Mouse (Mus musculus) neural tube, embryonic 15.5 days (tissue): ENCODE results near the gene Tmem130. TPM values are rescaled to one million over a fixed set of nuclear protein-coding genes. Genes with fewer than 3 reads are reported as not detected.

Experiments
- ATAC-seq: fragments of 200-750 bp; cut with Nextera tagmentation; 2 replicates; pipeline ENCODE4 v1.8.0; 2017; ENCODE audit warnings: mild to moderate bottlenecking, moderate TSS enrichment, moderate library complexity; ENCODE audit not compliant: low FRiP score
- H3K27ac ChIP-seq: fragments of 300-500 bp; sonication (generic); replicated peaks from 2 replicates; pipeline ENCODE4 v1.5.1; 2015; ENCODE audit warnings: mild to moderate bottlenecking, inconsistent platforms
- H3K27me3 ChIP-seq: fragments of 300-500 bp; sonication (generic); replicated peaks from 2 replicates; pipeline ENCODE4 v1.6.1; 2015; ENCODE audit warnings: inconsistent platforms
- H3K36me3 ChIP-seq: fragments of 300-500 bp; sonication (generic); 2 replicates; pipeline ENCODE4 v1.6.1; 2015; ENCODE audit warnings: inconsistent platforms
- H3K4me1 ChIP-seq: fragments of 300-500 bp; sonication (generic); 2 replicates; pipeline ENCODE4 v1.6.1; 2015; ENCODE audit warnings: inconsistent platforms
- H3K4me2 ChIP-seq: fragments of 300-500 bp; sonication (generic); 2 replicates; pipeline ENCODE4 v1.6.1; 2015; ENCODE audit warnings: inconsistent platforms, mild to moderate bottlenecking, moderate library complexity
- H3K4me3 ChIP-seq: fragments of 300-500 bp; sonication (generic); replicated peaks from 2 replicates; pipeline ENCODE4 v1.5.1; 2015; ENCODE audit warnings: mild to moderate bottlenecking, inconsistent platforms
- H3K9ac ChIP-seq: fragments of 300-500 bp; sonication (generic); replicated peaks from 2 replicates; pipeline ENCODE4 v1.6.1; 2015; ENCODE audit warnings: mild to moderate bottlenecking, inconsistent platforms
- H3K9me3 ChIP-seq: fragments of 300-500 bp; sonication (generic); replicated peaks from 2 replicates; pipeline ENCODE4 v1.6.1; 2016; ENCODE audit warnings: inconsistent platforms
- WGBS: fragments of 180-500 bp; shearing (Covaris S2); methylation state at CpG from one replicate; pipeline ENCODE4 v1.1.7; 2015; ENCODE audit warnings: mixed read lengths; 5-methylcytosine and 5-hydroxymethylcytosine counted together
- polyA plus RNA-seq: library from polyadenylated mRNA; unstranded; fragments of >200 nt; fragmentation: Nextera tagmentation; extraction: Ambion mirVana; gene quantifications from 2 replicates; pipeline ENCODE4 v1.2.1, GENCODE M21; 2015

Tmem130 gene
- polyA plus RNA-seq, 1 experiment from 2014 or later = 415 TPM

GRCm38 (mm10) chr5:144695289-144696060 is 66.1 kb downstream of the Tmem130 start:
- ATAC-seq = peak; percentile 79
- no peak overlapping the region for H3K9ac ChIP-seq
- H3K4me3 ChIP-seq = no peak overlapping the region
- peaks cover 22% of the 10 kb centered on the region for H3K4me1 ChIP-seq
- no peaks in the 10 kb centered on the region for H3K9me3 ChIP-seq
- WGBS = 45% methylated on average over 8 of the region's 8 CpGs
- no peaks in the 10 kb centered on the region for H3K36me3 ChIP-seq
- H3K27me3 ChIP-seq = no peaks in the 10 kb centered on the region
- H3K27ac ChIP-seq = peak overlapping the region; percentile 46; the same call in 1 of the 2 replicates
- no peak overlapping the region for H3K4me2 ChIP-seq

GRCm38 (mm10) chr5:144694161-144694560 is 67.5 kb downstream of the Tmem130 start:
- Histone ChIP-seq H3K4me1 (peaks cover 22% of the 10 kb centered on the region), H3K9ac (no peak overlapping the region), H3K4me3 (no peak overlapping the region), H3K4me2 (no peak overlapping the region), H3K27ac (no peak overlapping the region), H3K9me3 (no peaks in the 10 kb centered on the region), H3K27me3 (no peaks in the 10 kb centered on the region), H3K36me3 (no peaks in the 10 kb centered on the region)
- ATAC-seq = no peak
- WGBS = 76% methylated on average over 4 of the region's 4 CpGs

DNA sequence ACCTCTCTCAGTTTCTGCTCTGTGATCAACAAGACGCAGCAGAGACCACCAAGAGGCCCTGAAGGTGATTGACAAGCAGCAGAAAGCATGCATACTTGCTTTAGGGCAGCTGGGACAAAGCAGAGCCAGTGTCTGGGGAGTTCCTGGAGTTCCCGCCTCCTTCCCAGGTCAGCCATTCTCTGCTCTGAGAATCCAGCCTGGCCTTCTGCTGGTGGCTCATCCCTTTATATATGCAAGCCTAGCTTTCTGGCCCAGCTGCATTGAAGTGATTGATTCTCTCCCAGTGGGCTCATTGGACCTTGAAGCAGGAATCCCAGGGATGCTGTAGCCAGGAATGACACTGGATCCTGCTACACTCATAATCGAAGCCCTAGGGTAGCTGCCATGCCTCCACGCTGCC is 70.2 kb downstream of the Tmem130 start:
- H3K4me2 ChIP-seq = no peak overlapping the region
- no peak overlapping the region for H3K4me3 ChIP-seq
- H3K4me1 ChIP-seq = peaks cover 28% of the 10 kb centered on the region
- no peaks in the 10 kb centered on the region for H3K27me3 ChIP-seq
- H3K36me3 ChIP-seq = no peaks in the 10 kb centered on the region
- no peaks in the 10 kb centered on the region for H3K9me3 ChIP-seq
- no peak for ATAC-seq
- H3K27ac ChIP-seq = no peak overlapping the region; the same call in 1 of the 2 replicates
- H3K9ac ChIP-seq = no peak overlapping the region
- WGBS = 27% methylated on average over 4 of the region's 4 CpGs

- no peaks in the 10 kb centered on the region for H3K9me3 ChIP-seq
- H3K27me3 ChIP-seq = no peaks in the 10 kb centered on the region
- no peak overlapping the region for H3K4me3 ChIP-seq
- no peak overlapping the region for H3K4me2 ChIP-seq
- H3K27ac ChIP-seq = no peak overlapping the region
- peaks cover 15% of the 10 kb centered on the region for H3K4me1 ChIP-seq
- H3K36me3 ChIP-seq = no peaks in the 10 kb centered on the region
- no peak for ATAC-seq
- no peak overlapping the region for H3K9ac ChIP-seq
- 62% methylated on average over 4 of the region's 4 CpGs for WGBS
Measured at GRCm38 (mm10) chr5:144688371-144688770, 73.2 kb downstream of the Tmem130 start.

Other genes with a start within 250 kb of the Tmem130 start
- gene Nptx2, start 215.9 kb downstream of the Tmem130 start, polyA plus RNA-seq = 13.5 and 15.1 TPM in 2 replicates
- 61.2 and 64.5 TPM in 2 replicates for gene Trrap, start 5.9 kb upstream of the Tmem130 start, polyA plus RNA-seq
- gene Smurf1, start 204.0 kb upstream of the Tmem130 start, polyA plus RNA-seq = 22.4 and 23.7 TPM in 2 replicates